Mouse (Mus musculus): Measurements from ENCODE around the gene Ldlrap1. TPM values are rescaled to one million over a fixed set of nuclear protein-coding genes. Genes with fewer than 3 reads are reported as not detected.

The Ldlrap1 gene
- polyA plus RNA-seq, 1 experiment from 2014 or later = 2.7 TPM

DNA sequence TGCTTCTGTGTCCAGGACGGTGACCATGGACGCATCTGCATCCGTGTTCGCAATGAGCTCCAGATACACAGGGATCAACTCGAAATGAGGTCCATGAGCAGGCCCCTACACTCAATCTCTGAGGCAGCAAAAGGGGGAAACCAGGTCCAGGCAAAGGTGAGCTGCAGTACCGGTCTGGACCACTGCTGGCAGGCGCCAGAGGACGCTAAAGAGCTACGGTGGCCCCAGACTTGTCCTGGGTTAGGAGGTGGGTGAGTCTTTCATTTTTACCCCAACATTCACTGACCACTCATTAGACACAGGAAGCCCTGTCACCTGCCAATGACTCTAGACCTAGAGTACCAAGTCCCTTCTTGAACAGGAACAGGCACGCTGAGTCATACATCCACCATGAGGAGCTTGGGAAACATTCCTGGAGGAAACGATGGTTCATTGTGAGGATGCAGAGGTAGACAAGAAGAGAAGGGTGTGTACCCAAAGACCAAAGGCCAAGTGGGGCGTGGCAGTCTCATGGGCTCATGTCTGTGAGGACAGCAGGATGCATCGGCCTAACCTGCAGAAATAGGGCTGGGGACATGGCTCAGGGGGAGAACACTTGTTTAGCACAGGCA is 42.0 kb downstream of the Ldlrap1 start:
- H3K4me1 ChIP-seq = peaks cover 15% of the 10 kb centered on the region
- H3K27me3 ChIP-seq = no peaks in the 10 kb centered on the region
- ATAC-seq = no peak
- no peaks in the 10 kb centered on the region for H3K9me3 ChIP-seq (replicated peaks)
- H3K27ac ChIP-seq = no peak overlapping the region
- no peak overlapping the region for H3K4me2 ChIP-seq
- H3K36me3 ChIP-seq (ENCODE audit: poor library complexity, severe bottlenecking) = no peaks in the 10 kb centered on the region
- no peak overlapping the region for H3K9ac ChIP-seq
- H3K4me3 ChIP-seq = no peak overlapping the region
- 71% methylated on average over 13 of the region's 13 CpGs for WGBS

DNA sequence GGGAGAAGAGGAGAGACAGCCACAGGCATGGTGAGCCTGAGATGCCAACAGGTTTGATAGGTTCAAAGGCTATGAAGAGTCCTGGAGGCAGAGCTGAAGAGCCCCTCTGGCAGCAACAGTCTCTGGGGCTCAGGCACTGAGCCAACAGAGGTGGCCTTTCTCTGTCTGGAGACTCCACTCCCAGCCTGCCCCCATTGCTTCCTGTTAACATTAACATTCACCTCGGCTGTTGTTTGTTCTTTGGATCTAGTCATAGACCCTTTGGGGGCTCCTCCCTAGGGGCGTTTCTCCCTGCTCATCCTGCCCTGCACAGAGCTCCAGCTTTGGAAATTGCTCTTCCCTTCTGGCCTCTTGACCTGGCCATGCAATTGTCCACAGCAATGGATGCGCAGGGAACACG is 42.9 kb downstream of the Ldlrap1 start:
- H3K9ac ChIP-seq = no peak overlapping the region
- no peak overlapping the region for H3K27ac ChIP-seq
- WGBS = 60% methylated on average over 4 of the region's 4 CpGs
- H3K36me3 ChIP-seq (ENCODE audit: poor library complexity, severe bottlenecking) = no peaks in the 10 kb centered on the region
- peaks cover 6% of the 10 kb centered on the region for H3K4me1 ChIP-seq
- H3K4me2 ChIP-seq = no peak overlapping the region
- H3K9me3 ChIP-seq (replicated peaks) = no peaks in the 10 kb centered on the region
- H3K27me3 ChIP-seq = no peaks in the 10 kb centered on the region
- no peak for ATAC-seq
- no peak overlapping the region for H3K4me3 ChIP-seq

DNA sequence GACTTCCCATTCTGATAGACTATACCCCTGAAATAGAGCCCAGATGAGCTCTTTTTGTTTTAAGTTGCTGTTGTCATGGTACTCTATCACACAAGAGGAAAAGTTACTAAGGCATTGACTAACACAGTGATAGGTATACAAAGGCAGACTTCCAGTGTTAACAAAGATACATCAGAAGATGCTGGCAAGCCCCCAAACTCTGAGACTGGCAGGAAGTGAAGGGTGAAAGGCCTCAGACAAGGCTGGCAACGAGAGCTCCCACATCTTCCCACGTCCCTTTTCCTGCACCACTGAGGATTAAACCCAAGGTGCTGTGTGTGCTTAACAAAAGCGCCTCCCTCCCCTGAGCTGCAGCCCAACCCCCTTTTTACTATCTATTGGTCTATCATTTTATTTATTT is 44.6 kb downstream of the Ldlrap1 start:
- ATAC-seq = no peak
- H3K27ac ChIP-seq = no peak overlapping the region
- H3K4me3 ChIP-seq = no peak overlapping the region
- WGBS = 60% methylated on average over 3 of the region's 3 CpGs
- no peak overlapping the region for H3K9ac ChIP-seq
- H3K36me3 ChIP-seq (ENCODE audit: poor library complexity, severe bottlenecking) = no peaks in the 10 kb centered on the region
- H3K27me3 ChIP-seq = no peaks in the 10 kb centered on the region
- H3K4me1 ChIP-seq = no peaks in the 10 kb centered on the region
- H3K4me2 ChIP-seq = no peak overlapping the region
- H3K9me3 ChIP-seq (replicated peaks) = no peaks in the 10 kb centered on the region

DNA sequence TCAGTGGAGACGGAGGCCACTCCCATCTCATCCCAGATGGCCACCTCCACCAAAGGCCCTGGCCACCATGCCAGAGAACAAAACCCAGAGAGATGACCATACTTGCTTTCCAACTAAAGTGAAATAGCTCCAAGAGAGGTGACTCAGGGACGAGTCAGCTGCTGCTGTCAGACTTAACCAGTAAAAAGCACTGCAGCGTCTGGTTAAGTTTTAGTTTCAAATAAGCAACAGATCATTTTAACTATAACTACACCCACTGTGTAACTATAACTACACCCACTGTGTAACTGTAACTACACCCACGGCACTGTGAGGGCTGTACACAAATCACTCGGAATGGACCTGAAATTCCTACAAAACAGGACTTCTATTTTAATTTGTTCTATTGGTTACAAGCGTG is 46.7 kb downstream of the Ldlrap1 start:
- WGBS = 91% methylated on average over 6 of the region's 6 CpGs
- H3K4me3 ChIP-seq = no peak overlapping the region
- H3K4me2 ChIP-seq = no peak overlapping the region
- H3K27me3 ChIP-seq = no peaks in the 10 kb centered on the region
- no peak overlapping the region for H3K9ac ChIP-seq
- H3K4me1 ChIP-seq = no peaks in the 10 kb centered on the region
- H3K36me3 ChIP-seq (ENCODE audit: poor library complexity, severe bottlenecking) = no peaks in the 10 kb centered on the region
- no peaks in the 10 kb centered on the region for H3K9me3 ChIP-seq (replicated peaks)
- no peak for ATAC-seq
- H3K27ac ChIP-seq = no peak overlapping the region

DNA sequence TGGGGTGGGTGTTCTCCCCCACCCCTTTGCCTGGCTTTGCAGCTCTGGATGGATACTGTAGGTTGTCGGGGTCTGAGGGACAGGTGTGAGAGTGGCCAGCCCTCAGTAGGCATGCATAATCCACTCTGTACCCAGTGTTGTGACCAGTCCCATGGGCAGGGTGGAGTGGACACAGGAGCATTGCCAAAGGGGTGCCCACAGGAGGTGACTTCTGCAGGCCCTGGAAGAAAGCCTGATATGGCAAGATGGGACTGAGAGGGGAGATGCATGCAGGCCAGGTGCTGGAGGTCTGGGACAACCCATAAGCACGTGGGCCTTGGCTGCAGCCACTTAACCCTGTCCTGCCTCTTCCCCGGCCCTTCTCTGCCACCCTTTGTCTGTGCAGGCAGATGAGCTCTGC is 47.5 kb downstream of the Ldlrap1 start:
- H3K4me2 ChIP-seq = no peak overlapping the region
- H3K9me3 ChIP-seq (replicated peaks) = no peaks in the 10 kb centered on the region
- no peaks in the 10 kb centered on the region for H3K4me1 ChIP-seq
- H3K27ac ChIP-seq = no peak overlapping the region
- ATAC-seq = no peak
- WGBS = 67% methylated on average over 3 of the region's 3 CpGs
- H3K36me3 ChIP-seq (ENCODE audit: poor library complexity, severe bottlenecking) = no peaks in the 10 kb centered on the region
- H3K4me3 ChIP-seq = no peak overlapping the region
- H3K9ac ChIP-seq = no peak overlapping the region
- no peaks in the 10 kb centered on the region for H3K27me3 ChIP-seq

DNA sequence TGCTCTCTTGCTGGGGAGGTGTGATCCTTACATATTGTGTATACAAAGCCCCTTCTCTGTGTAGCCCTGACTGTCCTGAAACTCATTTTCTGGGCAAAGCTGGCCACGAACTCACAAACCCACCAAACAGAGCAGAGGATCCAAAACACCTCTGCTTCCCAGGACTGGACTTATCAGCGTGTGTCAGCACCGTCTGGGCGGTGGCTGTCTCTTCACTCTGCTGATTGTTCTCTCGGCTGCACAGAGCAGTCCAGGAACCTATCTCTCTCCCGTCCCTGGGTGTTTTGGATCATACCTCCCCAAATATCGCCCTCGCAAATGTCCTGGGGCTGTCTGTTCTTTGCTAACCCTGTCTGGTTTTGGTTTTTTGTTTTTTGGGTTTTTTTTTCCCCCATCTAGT is 48.3 kb downstream of the Ldlrap1 start:
- Histone ChIP-seq H3K9ac (no peak overlapping the region), H3K4me2 (no peak overlapping the region), H3K9me3 (replicated peaks) (no peaks in the 10 kb centered on the region), H3K36me3 (ENCODE audit: poor library complexity, severe bottlenecking) (no peaks in the 10 kb centered on the region), H3K4me3 (no peak overlapping the region), H3K27ac (no peak overlapping the region), H3K27me3 (no peaks in the 10 kb centered on the region), H3K4me1 (no peaks in the 10 kb centered on the region)
- 75% methylated on average over 8 of the region's 8 CpGs for WGBS
- no peak for ATAC-seq

DNA sequence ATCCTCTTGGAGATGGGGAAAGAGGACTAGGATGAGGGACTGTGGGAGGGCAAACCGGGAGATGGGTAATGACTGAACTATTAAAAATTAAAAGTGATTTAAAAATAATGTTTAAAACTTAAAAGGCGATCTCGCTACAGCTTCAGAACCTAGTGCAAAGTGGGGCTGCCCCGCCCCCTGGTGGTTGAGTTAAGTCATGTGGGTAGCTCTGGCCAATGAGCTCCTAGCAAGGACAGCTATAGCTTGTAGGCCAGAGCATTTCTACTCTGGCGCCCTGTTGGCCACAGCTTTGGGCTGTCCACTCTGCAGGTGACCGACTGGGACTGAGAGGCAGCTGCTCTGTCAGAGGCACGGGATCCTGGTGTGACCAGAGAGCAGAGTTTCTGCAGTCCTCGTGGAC is 53.9 kb downstream of the Ldlrap1 start:
- WGBS = 8% methylated on average over 8 of the region's 8 CpGs
- H3K4me2 ChIP-seq = peak overlapping the region; percentile 20
- H3K27ac ChIP-seq = no peak overlapping the region

DNA sequence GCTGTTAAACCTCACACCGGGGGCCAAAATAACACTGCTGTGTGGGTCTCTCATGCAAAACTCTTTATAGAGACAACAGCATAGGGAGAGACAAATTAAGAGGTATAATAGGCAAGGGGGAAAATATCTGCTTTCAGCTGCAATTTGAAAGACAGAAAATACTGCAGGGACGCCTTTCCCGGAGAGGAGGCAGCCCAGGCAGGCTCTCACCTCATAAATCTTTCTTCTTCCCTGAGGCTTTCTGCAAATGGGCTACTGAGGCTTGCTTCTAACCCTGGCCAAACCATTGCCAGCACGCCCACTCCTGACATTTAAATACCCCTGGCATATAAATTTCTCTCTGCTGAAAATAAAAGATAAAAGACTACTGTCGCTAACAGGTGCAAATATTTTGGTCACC is 62.5 kb downstream of the Ldlrap1 start:
- Histone ChIP-seq H3K27ac (no peak overlapping the region), H3K36me3 (ENCODE audit: poor library complexity, severe bottlenecking) (no peaks in the 10 kb centered on the region), H3K4me3 (no peak overlapping the region), H3K4me2 (peak overlapping the region; percentile 99), H3K9ac (no peak overlapping the region), H3K9me3 (replicated peaks) (no peaks in the 10 kb centered on the region), H3K27me3 (peaks cover 37% of the 10 kb centered on the region), H3K4me1 (peaks cover 31% of the 10 kb centered on the region)
- ATAC-seq = no peak
- 69% methylated on average over 5 of the region's 5 CpGs for WGBS

More for the DNA sequence above, 53.9 kb downstream of the Ldlrap1 start:
- Histone ChIP-seq H3K4me3 (no peak overlapping the region), H3K4me1 (peaks cover 6% of the 10 kb centered on the region; the same call in 1 of the 2 replicates), H3K9me3 (replicated peaks) (no peaks in the 10 kb centered on the region), H3K27me3 (no peaks in the 10 kb centered on the region), H3K9ac (no peak overlapping the region), H3K36me3 (ENCODE audit: poor library complexity, severe bottlenecking) (no peaks in the 10 kb centered on the region)
- ATAC-seq = peak; percentile 90

DNA sequence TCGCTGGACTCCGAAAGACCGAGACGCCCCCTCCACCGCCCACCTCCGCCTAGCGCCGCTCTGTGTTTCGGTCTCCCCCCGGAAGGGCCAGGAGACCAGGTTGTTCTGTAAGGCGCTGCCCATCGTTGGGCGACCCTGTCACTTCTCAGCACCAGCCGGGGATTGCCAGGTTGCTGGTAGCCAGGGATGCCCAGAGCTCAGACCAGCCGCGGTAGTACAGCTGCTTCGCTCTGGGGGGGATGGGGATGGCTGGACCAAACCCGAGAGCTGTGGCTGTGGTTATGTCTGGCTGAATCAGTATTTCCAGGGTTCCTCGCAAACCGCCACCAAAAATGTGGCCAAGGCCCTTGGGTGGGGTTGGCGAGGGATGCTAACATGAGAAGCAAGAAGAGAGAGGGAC is 63.2 kb downstream of the Ldlrap1 start:
- Histone ChIP-seq H3K9ac (peak overlapping the region; percentile 70), H3K36me3 (ENCODE audit: poor library complexity, severe bottlenecking) (no peaks in the 10 kb centered on the region), H3K4me2 (peak overlapping the region; percentile 99), H3K4me1 (peaks cover 31% of the 10 kb centered on the region), H3K27ac (peak overlapping the region; percentile 49; the same call in 1 of the 2 replicates), H3K27me3 (peaks cover 37% of the 10 kb centered on the region), H3K4me3 (peak overlapping the region; percentile 60), H3K9me3 (replicated peaks) (no peaks in the 10 kb centered on the region)
- WGBS = 1% methylated on average over 21 of the region's 21 CpGs
- ATAC-seq = no peak; the same call in none of the 2 replicates

DNA sequence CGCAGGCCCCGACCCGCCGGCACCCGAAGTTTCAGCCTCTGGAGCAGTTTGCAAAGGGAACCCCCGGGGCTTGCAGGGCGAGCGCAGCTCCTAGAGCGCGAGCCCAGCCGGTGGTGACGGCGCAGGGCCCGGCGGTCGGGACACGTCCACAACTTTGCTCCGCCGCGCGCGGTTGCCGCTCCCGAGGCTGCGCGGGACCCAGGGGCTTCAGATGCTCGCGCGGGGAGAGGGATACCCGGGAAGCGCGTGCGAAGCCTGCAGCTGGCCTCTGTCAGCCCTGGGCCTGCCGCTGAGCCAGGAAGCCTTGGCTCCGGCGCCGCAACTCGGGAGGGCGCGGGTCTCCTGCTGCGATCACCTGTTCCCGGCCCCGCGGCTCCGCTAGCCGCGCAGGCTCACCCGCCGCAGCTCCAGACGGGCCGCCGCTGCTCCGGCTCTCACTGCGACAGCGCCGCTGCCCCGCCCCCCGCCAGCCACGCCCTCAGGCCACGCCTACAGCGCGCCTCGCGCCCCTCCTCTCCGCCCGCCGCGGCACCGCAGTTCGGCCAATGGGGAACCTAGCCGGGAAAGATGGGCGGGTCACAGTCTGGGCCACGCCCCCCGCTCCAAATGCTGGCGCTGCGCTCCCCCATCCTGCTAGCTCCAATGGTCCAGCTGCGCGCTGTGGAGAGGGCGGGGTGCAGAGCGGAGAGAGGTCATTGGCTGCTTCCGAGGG is 63.8 kb downstream of the Ldlrap1 start, which contains the start of gene Man1c1:
Man1c1 (minus strand) TSS at position 456 of the 712 bp plus-strand sequence.
- Histone ChIP-seq H3K36me3 (ENCODE audit: poor library complexity, severe bottlenecking) (no peaks in the 10 kb centered on the region), H3K4me3 (peak within 1 kb of the TSS; percentile 60), H3K4me1 (peaks cover 31% of the 10 kb centered on the region), H3K27ac (peak within 1 kb of the TSS; percentile 49; the same call in 1 of the 2 replicates), H3K9me3 (replicated peaks) (no peaks in the 10 kb centered on the region), H3K9ac (peak within 1 kb of the TSS; percentile 70), H3K4me2 (peak within 1 kb of the TSS; percentile 99), H3K27me3 (peaks cover 37% of the 10 kb centered on the region)
- WGBS = under 1% methylated on average over 48 of the region's 81 CpGs
- peak; percentile 97 for ATAC-seq

DNA sequence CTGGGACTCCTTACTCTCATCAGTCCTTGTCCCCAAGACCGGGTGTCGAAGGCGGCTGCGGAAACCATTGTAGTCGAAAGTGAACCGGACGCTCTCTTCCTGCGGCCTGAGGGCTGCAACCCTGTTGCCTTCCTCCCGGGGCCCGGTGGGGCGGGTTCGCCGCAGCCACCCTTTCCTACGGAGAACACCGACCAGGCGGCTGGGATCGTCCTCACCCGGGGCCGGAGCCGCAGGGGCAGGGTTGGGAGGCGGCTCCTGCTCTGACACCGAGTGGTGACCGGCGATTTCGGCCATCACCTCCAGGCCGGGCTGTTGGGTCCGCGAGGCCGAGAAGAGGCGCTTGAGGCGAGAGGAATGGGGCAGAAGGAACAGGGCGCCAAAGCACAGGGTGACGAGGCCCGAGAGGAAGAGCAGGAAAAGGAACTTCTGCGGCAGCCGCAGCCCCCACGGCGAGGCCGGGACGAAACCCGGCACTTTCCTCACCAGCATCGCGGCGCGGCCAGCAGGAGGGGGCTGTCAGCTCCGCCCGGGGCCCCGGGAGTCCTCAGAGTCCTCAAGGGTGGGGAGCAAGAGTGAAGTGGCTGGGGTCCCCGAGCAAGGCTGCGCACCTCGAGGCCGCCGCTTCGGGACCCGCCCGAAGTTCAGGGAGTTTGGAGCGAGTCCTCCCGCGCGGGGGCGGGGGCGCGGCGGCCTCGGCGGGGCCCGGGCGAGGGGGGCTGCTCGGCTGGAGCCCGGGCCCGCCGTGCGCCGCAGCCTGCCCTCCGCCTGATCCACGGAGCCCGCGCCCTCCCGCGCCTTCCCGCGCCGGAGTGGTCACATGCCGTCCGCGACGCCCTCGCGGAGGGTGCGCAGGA is 64.6 kb downstream of the Ldlrap1 start:
- H3K36me3 ChIP-seq (ENCODE audit: poor library complexity, severe bottlenecking) = no peaks in the 10 kb centered on the region
- peak overlapping the region; percentile 67 for H3K9ac ChIP-seq
- H3K27me3 ChIP-seq = peaks cover 37% of the 10 kb centered on the region
- no peak for ATAC-seq
- peak overlapping the region; percentile 60 for H3K4me3 ChIP-seq
- H3K4me1 ChIP-seq = peaks cover 31% of the 10 kb centered on the region
- no peaks in the 10 kb centered on the region for H3K9me3 ChIP-seq (replicated peaks)
- under 1% methylated on average over 64 of the region's 90 CpGs for WGBS
- H3K27ac ChIP-seq = no peak overlapping the region
- peak overlapping the region; percentile 99 for H3K4me2 ChIP-seq

DNA sequence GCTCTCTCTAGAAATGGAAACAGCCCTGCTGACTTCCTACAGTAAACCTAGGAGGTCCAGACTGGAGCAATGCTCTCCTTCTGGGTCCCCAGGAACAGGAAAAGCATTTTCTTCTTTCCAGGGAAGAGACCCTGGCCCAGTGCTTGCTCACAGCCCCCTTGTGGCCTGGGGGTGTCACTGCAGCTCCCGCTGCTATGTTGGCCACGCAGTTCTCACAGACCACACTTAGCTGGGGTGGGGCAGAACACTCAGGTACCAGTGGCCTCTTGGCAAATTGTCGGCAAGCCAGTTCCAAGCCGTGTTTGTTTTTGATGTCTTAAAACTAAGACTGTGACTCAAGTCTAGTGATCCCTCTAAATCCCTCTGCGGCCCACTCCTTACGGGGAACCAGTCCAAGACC is 65.9 kb downstream of the Ldlrap1 start:
- Histone ChIP-seq H3K4me2 (peak overlapping the region; percentile 99), H3K4me1 (peaks cover 31% of the 10 kb centered on the region), H3K27me3 (peaks cover 37% of the 10 kb centered on the region), H3K27ac (no peak overlapping the region), H3K9me3 (replicated peaks) (no peaks in the 10 kb centered on the region), H3K4me3 (peak overlapping the region; percentile 60), H3K9ac (no peak overlapping the region; the same call in 1 of the 2 replicates), H3K36me3 (ENCODE audit: poor library complexity, severe bottlenecking) (no peaks in the 10 kb centered on the region)
- 36% methylated on average over 6 of the region's 6 CpGs for WGBS
- no peak for ATAC-seq

Measured in forebrain, embryonic 13.5 days (tissue).